Mouse (Mus musculus): Measurements from ENCODE around the gene Prkg1.
"Not testable (repeated sequence)": the region's sequence is repeated elsewhere in the genome, so short reads cannot be mapped to it uniquely, and the experiment has no call there.

Gene Prkg1

GRCm38 (mm10) chr19:30631051-30631450 lies 1133.8 kb downstream of the Prkg1 start:
- in situ Hi-C loops (cut with MseI, MboI): no loop called here

- in situ Hi-C loops (cut with MseI, MboI): no loop called here
These were observed 1138.8 kb downstream of the Prkg1 start for GRCm38 (mm10) chr19:30626036-30626435.

- in situ Hi-C loops (cut with MseI, MboI): no loop called here
These were observed 1139.4 kb downstream of the Prkg1 start for GRCm38 (mm10) chr19:30625391-30625790.

- in situ Hi-C loops (cut with MseI, MboI): no loop called here
These were observed 1141.2 kb downstream of the Prkg1 start for GRCm38 (mm10) chr19:30623620-30624019.

- in situ Hi-C loops (cut with MseI, MboI): no loop called here
These were observed 1151.5 kb downstream of the Prkg1 start for GRCm38 (mm10) chr19:30613150-30613865.

GRCm38 (mm10) chr19:30586366-30586765 lies 1178.5 kb downstream of the Prkg1 start:
- in situ Hi-C loops (cut with MseI, MboI): no loop called here

GRCm38 (mm10) chr19:30564516-30564915 lies 1200.3 kb downstream of the Prkg1 start:
- in situ Hi-C loops (cut with MseI, MboI): no loop called here

- in situ Hi-C loops (cut with MseI, MboI): no loop called here
These were observed 1201.0 kb downstream of the Prkg1 start for GRCm38 (mm10) chr19:30563876-30564275.

- in situ Hi-C loops (cut with MseI, MboI): loop anchor here in 1 of 2 experiments (10.0 kb wide), 1 partner anchor 133 kb away; no protein-coding TSS in a partner anchor
These were observed 1206.8 kb downstream of the Prkg1 start for GRCm38 (mm10) chr19:30558024-30558423.

GRCm38 (mm10) chr19:30554467-30554881 lies 1210.4 kb downstream of the Prkg1 start:
- in situ Hi-C loops (cut with MseI, MboI): loop anchor here (5.0 to 10.0 kb wide), 3 partner anchors 127 to 307 kb away; no protein-coding TSS in a partner anchor

- in situ Hi-C loops (cut with MseI, MboI): loop anchor here (5.0 to 10.0 kb wide), 3 partner anchors 126 to 306 kb away; no protein-coding TSS in a partner anchor
These were observed 1211.1 kb downstream of the Prkg1 start for GRCm38 (mm10) chr19:30553740-30554139.

- in situ Hi-C loops (cut with MseI, MboI): loop anchor here (5.0 to 10.0 kb wide), 3 partner anchors 125 to 305 kb away; no protein-coding TSS in a partner anchor
These were observed 1212.6 kb downstream of the Prkg1 start for GRCm38 (mm10) chr19:30552260-30552659.

GRCm38 (mm10) chr19:30549854-30550647 lies 1214.8 kb downstream of the Prkg1 start:
- in situ Hi-C loops (cut with MseI, MboI): loop anchor here (5.0 to 10.0 kb wide), 3 partner anchors 123 to 303 kb away; no protein-coding TSS in a partner anchor

GRCm38 (mm10) chr19:30549044-30549853 lies 1215.6 kb downstream of the Prkg1 start, which contains the start of gene Dkk1:
Gene Dkk1 (minus strand): TSS chr19:30549665.
- in situ Hi-C loops (cut with MseI, MboI): no loop called here

- in situ Hi-C loops (cut with MseI, MboI): no loop called here
These were observed 1216.3 kb downstream of the Prkg1 start for GRCm38 (mm10) chr19:30548411-30549043.

- in situ Hi-C loops (cut with MseI, MboI): not testable (repeated sequence)
These were observed 1225.4 kb downstream of the Prkg1 start for GRCm38 (mm10) chr19:30539365-30539941.

- in situ Hi-C loops (cut with MseI, MboI): no loop called here
These were observed 1248.1 kb downstream of the Prkg1 start for GRCm38 (mm10) chr19:30516771-30517170.
